Mouse (Mus musculus): ENCODE data around the gene Dusp22.

The Dusp22 gene

DNA sequence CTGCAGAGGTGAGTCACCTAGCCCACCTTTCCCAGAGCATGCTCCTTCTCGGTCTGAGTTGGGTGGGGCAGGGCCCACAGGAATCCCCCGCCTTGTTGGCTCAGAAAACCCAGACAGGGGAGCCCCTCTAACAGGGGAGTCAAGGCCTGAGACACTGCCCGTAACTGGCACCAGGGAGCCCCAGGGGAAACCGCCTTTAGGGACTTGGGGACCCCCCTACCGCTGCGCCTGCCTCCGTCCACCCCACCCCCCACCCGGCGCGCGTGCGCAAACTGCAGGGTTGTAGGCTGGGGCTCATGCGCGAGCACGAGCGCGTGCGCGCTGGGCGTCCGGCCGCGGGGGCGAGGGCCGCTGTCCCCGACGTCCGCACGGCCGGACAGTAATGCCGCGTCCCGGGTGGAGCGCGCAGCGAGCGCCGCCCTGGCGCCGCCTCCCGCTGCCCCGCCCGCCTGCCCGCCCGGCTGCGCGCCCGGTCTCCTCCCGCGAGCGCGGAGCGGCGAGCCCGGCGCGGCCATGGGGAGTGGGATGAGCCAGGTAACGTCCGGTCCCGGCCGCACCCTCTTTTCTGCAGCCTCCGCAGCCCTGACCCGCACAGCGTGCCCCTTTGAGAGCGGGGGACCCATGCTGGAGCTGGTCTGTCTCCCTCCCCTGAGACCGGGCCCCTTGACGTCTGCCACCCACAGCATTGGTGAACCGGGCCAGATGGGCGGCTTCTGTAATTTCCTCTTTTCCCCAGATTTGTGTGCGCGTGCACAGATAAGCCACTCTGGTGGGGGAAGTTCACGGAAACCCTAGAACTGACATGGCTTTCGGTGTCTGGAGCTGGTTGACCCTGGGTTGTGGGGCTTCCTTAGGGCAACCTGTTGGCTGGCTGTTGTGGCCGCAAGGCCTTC, at the start of gene Dusp22:
Dusp22 (plus strand) TSS at position 387 of the 893 bp plus-strand sequence.
- peak; percentile 71 to 74 for DNase-seq (ENCODE audit: low spot score in 2 of 2)

DNA sequence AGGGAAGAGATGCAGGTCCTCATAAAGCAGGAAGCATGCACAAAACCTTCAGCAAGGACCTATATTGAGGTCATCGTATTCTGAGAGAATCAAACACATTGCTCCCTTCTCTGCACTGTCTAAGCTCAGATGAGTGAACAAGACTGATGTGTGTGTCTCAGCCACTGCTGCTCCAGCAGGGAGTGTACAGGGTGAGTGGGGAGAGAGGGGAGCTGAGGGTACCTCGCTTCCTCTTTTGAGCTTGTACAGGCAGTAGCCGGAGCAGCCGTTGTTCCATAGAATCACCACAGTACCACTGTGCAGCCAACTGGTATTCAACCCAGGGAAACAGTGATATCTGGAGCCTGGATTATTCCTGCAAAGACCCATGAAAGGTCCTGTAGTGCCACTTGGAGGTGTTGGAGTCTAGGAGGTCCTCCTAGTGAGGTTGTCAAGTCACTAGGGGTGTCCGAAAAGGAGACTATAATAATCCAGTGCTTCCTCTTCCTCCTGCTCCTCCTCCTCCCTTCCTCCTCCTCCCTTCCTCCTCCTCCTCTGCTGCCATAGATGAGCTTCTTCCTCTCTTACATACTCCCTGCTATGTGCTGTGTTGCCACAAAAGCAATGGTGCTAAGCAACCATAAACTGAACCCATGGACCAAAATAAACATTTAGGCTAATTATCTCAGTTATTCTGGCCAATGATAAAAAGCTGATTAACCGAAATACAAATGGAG, 47.6 kb upstream of the Dusp22 start:
- DNase-seq (ENCODE audit: low spot score in 2 of 2) = no peak

DNA sequence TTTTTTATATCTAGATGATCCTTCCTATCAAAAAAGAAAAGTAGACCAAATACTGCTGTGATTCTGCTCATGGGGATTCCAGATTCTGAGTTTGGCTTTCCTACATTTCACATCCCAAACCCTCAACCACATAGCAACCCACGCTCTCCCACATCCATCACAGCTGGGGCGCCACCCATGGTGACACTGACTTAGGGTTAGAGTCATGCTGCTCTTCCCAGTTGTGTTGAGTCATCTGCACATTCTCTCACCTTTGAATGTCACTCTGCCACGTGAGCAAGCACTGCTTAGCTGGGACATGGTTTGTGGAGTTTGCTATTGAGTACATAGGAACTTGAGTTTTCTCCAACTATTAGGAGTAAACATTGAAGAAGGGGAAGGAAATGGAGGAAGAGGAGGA, 40.1 kb upstream of the Dusp22 start:
- DNase-seq (ENCODE audit: low spot score in 2 of 2) = no peak

DNA sequence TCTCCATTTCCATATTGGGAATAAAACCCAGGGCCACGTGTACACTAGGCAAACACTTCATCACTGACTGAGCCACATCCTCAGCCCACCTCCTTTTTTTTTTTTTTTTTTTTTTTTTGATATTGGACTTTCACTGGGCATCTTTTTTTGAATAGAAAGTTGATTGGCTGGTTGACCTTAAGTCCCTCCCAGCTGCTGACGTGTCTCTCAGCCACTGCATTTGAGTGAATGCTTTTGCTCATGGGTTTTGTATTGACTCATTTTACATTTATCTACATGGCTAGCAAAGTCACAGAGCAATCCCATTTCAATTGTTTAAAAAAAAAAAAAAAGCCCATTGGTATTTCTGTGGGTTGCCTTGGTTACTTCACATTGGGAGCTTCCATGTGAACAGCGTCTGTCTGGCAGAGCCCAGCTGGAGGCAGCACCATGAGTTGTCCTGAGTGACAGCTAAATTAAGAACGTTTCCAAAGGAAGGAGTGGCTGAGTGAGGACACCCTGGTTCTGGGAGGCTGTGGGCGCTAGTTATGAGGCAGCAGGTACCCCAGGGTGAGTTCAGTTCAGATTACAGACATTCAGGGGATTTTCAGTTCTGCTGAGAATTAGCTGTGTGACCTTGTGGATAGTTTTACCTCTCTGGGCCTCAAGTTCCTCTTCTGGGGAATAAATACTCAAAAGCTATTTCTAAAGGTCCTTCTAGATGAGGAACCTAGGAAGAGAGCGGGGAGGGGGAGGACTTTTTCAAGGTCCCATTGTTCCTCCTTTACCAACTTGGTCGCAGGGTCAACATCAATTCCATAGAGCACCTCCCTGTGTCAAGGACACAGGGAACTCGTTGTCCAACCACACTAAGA, 31.4 kb upstream of the Dusp22 start:
- DNase-seq (ENCODE audit: low spot score in 2 of 2) = peak; percentile 18 to 21

DNA sequence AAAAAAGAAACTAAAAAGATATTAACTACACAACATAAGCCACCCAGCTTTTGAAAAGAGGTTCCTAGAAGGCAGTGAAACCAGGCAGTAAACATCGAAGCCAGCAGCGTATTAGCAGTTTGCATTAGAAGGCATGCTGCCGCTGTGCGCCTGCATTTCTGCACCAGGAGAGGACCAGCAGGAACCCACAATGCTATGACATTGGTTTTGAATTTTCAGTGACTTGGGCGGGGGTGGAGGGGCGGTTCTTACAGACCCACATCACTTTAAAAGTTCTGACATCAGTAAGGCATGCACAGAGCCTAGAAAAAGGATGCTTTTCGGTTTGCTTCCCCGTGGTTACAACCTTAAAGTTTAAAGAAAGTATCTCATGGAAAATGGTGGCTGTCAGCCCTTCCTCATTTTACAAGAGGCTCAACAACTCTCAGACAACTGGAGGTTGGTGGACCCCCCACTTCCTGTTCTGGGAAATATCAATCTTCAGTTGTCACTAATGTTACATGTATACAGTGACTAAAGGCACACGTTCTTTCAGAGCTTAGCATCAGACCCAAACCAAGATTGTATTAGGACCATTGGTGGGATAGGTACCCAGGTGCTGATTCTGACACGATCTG, 29.9 kb upstream of the Dusp22 start:
- no peak for DNase-seq (ENCODE audit: low spot score in 2 of 2)

DNA sequence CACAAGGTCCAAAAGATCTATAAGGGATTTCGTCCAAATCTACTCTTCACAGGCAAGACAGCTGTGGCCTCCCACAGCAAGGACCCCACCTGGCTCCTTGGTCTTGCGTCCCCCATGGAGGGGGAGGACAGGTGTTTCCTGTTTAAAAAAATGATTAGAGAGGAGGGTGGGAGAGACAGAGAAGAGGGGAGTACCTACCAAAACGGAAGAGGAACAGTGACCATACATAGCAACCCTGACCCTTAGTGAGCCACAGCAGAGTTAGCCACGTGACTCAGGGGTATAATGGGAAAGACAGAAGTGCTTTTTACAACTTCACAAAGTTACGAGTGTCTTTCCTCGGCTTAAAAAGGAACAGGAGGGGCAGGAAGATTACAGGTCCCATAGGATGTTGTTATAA, 26.8 kb upstream of the Dusp22 start:
- no peak for DNase-seq (ENCODE audit: low spot score in 2 of 2)

DNA sequence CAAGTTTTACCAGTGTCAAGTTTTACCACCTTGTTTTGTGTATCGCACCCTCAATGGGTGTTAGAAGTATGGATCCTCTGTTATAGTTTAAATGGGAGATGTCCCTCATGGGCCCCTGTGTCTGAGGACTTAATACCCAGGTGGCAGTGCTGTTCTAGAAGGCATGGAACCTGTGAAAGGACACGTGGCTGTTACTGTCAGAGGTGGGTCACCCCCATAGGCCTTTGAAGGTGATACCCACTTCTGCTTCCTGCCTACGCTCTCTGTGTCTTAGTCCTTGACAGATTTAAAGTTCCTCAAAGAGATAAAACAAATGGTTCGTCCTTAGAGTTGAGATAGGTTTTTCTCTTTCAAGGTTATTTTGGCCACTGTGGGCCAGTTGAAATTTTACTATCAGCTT, 23.3 kb upstream of the Dusp22 start:
- no peak for DNase-seq (ENCODE audit: low spot score in 2 of 2)

DNA sequence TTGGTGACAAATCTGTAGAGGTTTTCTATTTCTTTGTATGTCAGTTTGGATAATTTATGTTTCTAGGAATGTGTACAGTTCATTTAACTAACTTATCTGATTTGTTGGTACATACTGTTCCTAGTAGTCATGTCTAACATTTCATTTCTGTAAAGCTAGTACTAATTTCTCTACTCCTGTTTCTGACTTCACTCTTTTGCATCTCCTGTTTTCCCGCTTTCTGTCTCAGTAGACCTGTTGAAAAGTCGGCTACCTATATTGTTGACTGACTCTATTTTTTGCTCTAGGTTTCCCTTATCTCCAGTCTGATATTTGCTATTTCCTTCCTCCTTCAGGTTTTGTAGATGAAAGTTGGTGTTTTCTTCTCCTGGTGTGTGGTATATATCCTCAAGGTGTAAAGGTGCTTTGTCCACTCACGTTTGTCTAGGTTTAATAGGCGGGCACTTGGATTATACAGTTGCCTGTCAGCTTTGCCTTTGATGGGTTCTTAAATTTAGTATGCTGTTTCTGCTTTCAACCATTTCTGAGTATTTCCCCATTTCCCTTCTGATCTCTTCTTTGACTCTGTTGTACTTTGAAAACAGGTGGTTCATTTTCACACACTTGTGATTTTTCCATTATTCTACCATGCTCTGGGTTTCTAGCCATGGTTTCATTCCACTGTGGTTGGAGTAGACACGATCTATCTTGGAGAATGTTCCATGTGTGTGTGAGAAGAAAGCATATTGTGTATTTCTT, 21.3 kb upstream of the Dusp22 start:
- no peak for DNase-seq (ENCODE audit: low spot score in 2 of 2)

DNA sequence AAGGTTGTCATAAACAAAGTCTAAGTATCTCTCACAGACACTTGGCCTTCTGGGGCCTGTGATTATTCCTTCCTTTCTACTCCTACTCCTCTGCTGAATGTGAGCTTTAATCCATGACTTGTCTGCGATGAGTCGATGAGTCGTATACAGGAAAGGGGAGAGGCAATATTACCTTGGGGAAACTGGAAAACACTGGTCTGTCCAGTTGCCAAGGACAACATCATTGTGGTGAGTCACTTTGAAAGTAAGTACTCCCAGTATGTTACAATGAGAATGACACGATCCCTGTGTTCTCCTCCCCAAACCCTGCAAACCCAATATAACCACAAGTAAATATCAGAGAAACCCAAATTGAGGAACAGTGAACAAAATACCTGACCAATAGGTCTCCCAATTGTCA, 17.7 kb upstream of the Dusp22 start:
- no peak for DNase-seq (ENCODE audit: low spot score in 2 of 2)

DNA sequence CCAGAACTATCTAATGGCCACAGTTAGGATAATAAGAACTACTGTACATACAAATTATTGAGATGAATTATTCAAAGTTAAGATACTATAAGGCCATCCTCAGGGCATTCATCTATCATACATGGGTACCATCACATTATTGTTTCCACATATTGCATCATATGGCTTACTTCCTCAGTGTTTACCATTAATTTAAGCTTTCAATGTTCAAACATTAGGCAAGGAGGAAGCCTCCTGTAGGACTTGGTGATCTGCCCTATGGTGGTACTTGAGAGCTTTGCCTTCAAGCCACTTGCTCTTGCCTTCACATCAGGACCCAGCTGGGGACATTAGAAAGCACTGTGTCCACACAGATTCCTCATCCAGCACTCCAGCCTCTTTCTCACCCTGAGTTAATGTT, 11.3 kb upstream of the Dusp22 start:
- no peak for DNase-seq (ENCODE audit: low spot score in 2 of 2)

DNA sequence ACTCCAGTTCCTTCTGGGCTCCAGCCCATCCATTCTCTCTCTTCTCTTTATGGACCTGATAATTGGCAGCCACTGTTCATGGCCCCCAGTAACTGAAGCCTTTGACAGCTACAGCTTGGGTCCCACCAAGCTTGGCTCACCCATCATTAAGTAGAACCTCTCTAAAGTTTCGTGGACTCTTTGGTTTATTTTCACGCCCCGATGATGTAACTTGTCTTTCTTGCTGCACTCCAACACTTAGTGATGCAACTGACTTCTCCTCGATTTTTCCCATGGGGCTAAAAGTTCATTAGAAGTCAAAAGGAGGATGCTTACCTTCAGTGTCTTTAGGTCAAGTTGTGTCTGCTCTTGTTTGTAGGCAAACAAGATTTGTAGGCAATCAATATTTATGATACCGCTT, 10.6 kb upstream of the Dusp22 start:
- no peak for DNase-seq (ENCODE audit: low spot score in 2 of 2)

DNA sequence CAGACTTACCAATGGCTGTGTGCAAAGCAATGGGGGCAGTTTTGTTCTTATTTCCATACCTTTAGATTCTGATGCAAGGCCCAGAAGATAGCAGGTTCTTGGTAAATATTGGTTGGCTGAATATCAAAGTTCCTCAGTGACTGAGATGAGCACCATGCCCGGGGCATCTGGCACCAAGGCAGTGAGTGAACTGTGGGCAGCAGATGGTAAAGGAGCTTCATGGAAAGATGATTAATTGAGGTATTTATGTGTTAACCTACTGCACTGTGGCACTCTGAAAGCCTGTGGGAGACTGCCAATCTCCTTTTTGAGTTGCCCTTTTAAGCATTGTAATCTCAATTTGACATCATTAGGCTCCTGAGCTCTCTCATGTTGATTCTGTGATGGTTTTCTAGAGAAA, 9.1 kb upstream of the Dusp22 start:
- DNase-seq (ENCODE audit: low spot score in 2 of 2) = no peak

DNA sequence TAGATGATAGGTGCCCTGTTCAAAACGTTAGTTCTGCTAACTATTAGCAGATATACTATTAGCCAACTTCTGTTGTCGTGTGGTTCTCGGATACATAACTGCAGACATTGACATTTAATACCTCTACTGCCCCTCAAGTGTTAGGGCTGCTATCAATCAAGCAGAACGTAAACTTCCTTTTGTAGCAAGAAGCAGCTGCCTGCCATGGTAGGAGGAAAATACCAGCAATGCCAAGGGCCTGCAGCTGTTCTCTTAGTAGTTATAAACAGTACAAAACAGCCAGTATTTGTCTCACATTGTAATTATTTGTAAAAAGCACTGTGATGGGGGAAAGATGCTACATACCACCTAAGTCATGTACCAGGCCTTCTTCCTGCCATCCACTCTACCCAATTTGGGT, 6.7 kb upstream of the Dusp22 start:
- no peak for DNase-seq (ENCODE audit: low spot score in 2 of 2)

DNA sequence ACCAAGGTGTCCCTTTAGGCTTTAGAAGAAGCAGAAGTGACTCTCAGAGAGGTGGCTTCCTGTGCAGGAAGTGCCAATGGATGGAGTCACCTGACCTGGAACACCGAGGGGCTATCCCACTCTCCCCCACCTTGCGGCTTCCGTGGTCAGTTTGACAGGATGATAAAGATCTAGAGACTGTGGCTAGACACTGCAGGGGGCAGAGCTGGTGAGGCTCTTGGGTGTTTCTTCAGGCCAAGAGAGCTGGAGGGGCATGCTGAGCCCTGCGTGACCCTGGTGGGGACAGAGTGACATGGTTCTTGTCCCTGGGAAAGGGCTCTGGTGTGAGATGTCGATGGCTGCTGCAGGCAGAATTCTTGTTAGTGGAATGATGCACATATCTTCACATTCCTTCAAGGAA, 5.3 kb upstream of the Dusp22 start:
- no peak for DNase-seq (ENCODE audit: low spot score in 2 of 2)

DNA sequence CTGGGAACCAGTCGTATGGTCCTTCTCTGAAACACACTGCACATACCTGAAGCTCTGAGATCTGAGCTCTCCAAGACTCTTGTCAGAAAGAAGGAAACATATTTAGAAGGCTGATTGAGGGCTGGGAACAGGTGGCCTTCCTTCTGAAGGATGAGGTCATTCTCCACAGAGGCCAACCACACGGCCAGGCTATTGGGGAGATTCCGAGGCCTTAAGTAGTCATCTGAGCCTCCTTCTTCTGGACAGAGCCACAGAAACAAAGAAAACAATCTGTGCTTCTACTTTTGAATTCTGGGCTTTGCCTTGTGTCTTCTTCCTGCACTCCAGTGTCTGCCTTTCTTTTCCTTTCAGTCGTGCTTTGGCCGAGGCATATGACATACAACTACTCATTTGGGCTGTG, 2.9 kb upstream of the Dusp22 start:
- no peak for DNase-seq (ENCODE audit: low spot score in 2 of 2)

DNA sequence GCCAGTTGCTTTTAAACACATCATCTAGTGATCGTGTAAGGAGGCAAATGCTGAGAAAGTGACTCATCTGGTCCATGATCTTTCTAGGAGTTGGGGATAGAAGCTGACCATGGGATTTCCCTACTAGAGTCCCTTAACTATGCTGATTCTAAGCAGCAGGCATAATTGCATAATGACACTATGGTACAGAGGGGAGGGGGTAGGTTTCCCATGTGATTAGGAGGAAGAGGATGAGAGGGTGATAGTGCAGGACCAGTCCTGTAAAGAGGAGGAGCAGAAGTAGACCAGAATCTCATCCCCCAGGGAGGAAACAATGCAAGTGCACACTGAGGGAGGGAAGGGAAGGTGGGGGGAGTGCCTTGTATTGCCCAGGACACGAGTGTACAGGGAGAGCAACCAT, 2.0 kb upstream of the Dusp22 start:
- DNase-seq (ENCODE audit: low spot score in 2 of 2) = no peak

DNA sequence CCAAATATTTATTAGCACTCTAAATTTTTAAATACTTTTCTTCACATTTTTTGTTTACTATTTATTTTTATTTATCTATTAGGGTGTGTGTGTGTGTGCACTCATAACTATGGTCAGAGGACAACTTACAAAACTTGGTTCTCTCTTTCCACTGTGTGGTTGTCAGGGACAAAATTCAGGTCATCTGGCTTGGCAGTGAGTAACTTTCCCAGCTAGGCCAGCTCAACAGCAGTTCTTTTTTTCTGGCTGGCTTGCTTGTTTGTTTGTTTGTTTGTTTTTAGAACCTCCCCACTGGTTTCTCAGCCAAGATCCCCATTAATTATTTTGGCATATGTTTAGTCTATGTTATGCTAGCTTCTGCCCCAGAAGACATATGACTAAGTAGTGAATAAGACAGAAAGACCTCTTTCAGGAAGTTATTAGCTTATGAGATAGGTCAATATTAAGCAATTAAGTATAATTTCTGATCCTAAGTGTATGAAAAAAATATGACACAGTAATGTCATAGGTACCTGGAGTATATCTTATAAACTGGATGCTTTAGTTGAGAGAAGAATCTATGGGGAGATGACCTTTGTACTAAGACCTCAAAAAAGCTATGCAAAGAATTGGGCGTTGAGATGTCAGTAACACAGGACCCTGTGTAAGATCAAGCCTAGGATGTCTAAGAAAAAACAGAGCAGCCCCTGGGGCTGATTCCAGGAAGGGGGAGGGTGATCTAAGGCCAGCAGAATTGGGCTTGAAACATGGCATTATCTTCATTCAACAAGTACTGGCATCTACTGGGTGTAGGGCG, 1.4 kb upstream of the Dusp22 start:
- no peak for DNase-seq (ENCODE audit: low spot score in 2 of 2)

DNA sequence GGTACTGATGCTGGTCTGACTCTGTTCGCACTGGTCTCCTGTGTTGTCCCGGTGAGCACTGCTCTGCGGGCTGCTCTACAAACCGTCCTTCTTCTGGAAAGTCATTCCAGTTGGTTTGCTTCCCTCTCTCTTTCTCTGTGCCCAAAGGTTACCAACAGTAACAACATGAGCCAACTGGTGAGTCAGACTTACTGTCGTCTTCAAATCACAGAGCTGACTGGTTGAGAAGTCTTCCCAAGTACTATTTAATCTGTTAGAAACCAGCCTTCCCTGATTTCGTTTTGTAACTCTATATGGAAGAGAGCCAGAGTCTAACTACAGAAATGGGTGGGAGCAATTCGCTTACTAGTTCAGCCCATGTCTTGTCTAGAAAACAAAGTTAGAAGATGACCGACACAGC, 5.5 kb downstream of the Dusp22 start:
- DNase-seq (ENCODE audit: low spot score in 2 of 2) = no peak

DNA sequence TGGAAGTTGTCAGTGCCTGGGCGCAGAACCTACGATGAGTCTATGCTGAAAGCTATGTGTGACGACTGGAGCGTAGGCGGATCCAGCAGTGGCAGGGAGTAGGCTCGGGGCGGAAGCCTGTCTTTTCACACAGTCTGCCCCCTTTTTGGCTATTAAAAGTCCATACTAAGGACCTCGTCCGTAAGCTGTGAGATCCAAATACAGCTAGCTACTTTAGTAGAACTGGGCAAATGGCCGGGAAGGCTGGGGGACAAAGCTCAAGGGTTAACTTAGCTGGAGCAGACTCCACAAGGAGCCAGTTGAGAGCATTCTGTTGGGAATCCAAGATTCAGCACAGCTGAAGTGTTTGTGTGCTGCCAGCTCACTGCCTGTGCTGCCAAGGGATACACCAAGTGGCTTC, 6.7 kb downstream of the Dusp22 start:
- peak; percentile 45 to 54 for DNase-seq (ENCODE audit: low spot score in 2 of 2)

DNA sequence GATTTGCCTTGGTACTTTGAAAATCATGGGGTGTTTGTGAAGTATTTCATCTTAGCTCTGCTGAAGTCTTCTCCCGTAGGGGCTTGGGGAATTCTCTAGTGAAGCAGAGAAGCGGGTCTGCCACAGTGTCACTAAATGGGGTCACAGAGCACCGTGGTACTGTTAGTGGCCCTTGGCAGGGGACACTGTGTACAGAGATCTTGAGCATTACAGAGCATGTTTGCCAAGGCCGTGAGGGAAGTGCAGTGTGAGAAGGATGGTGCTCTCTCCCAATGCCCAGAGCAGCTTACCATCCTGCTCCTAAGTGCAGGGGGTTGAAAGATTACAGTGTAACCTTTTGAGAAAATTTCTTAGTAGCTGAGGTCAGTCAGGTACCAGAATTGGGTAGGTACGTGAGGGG, 8.5 kb downstream of the Dusp22 start:
- no peak for DNase-seq (ENCODE audit: low spot score in 2 of 2)
